Mouse (Mus musculus) intestine, embryonic 14.5 days (tissue): ENCODE results near the gene Tex13b. TPM values are rescaled to one million over a fixed set of nuclear protein-coding genes. Genes with fewer than 3 reads are reported as not detected.
"Not testable (repeated sequence)": the region's sequence is repeated elsewhere in the genome, so short reads cannot be mapped to it uniquely, and the experiment has no call there.

Experiments used
- ATAC-seq: fragments of 200-750 bp; cut with Nextera tagmentation; replicated peaks from 2 replicates; pipeline ENCODE4 v1.8.0; 2017; ENCODE audit warnings: low read depth, moderate number of reproducible peaks, moderate TSS enrichment, moderate library complexity; ENCODE audit not compliant: low FRiP score, low TSS enrichment
- DNase-seq: peaks from one replicate; pipeline ENCODE4 v3.0.0-alpha.2; 2018; ENCODE audit warnings: low spot score
- H3K27ac ChIP-seq: fragments of 300-500 bp; sonication (generic); 2 replicates; pipeline ENCODE4 v1.5.1; 2014; ENCODE audit warnings: low read depth, mild to moderate bottlenecking, control low read depth
- H3K27me3 ChIP-seq: fragments of 300-500 bp; sonication (generic); replicated peaks from 2 replicates; pipeline ENCODE4 v1.6.1; 2014; ENCODE audit warnings: low read length, control low read depth; ENCODE audit not compliant: control insufficient read depth, insufficient read depth
- H3K36me3 ChIP-seq: fragments of 300-500 bp; sonication (generic); 2 replicates; pipeline ENCODE4 v1.6.1; 2014; ENCODE audit warnings: low read length, control low read depth; ENCODE audit not compliant: control insufficient read depth, insufficient read depth
- H3K4me1 ChIP-seq: fragments of 300-500 bp; sonication (generic); replicated peaks from 2 replicates; pipeline ENCODE4 v1.6.1; 2014; ENCODE audit warnings: low read length, control low read depth, mixed read lengths; ENCODE audit not compliant: control insufficient read depth, insufficient read depth
- H3K4me2 ChIP-seq: fragments of 300-500 bp; sonication (generic); 2 replicates; pipeline ENCODE4 v1.6.1; 2014; ENCODE audit warnings: low read length
- H3K4me3 ChIP-seq: fragments of 300-500 bp; sonication (generic); 2 replicates; pipeline ENCODE4 v1.5.1; 2014; ENCODE audit warnings: low read depth, low read length, control low read depth, mixed read lengths
- H3K9ac ChIP-seq: fragments of 300-500 bp; sonication (generic); 2 replicates; pipeline ENCODE4 v1.6.1; 2014; ENCODE audit warnings: mild to moderate bottlenecking, low read length
- H3K9me3 ChIP-seq: fragments of 300-500 bp; sonication (generic); 2 replicates; pipeline ENCODE4 v1.6.1; 2016; ENCODE audit warnings: low read length, control low read depth; ENCODE audit not compliant: control insufficient read depth
- WGBS: fragments of 180-500 bp; shearing (Covaris S2); extraction: QIAGEN DNeasy Blood & Tissue Kit; methylation state at CpG from one replicate; pipeline ENCODE4 v1.1.7; 2014; 5-methylcytosine and 5-hydroxymethylcytosine counted together
- polyA plus RNA-seq: library from polyadenylated mRNA; unstranded; fragments of >200 nt; fragmentation: Nextera tagmentation; extraction: Ambion mirVana; gene quantifications from 2 replicates; pipeline ENCODE4 v1.2.1, GENCODE M21; 2014

The Tex13b gene
- 0.14 TPM in 1 of 2 replicates, not detected in the other for polyA plus RNA-seq

GRCm38 (mm10) chrX:140813312-140814006 lies at the start of gene Tex13b:
TSS of gene Tex13b (minus strand) at chrX:140813433.
- ATAC-seq (no peak), DNase-seq (no peak)
- H3K4me2 ChIP-seq: no peak within 1 kb of the TSS
- H3K27me3 ChIP-seq: no peaks in the 10 kb centered on the region
- H3K9me3 ChIP-seq: no peaks in the 10 kb centered on the region
- WGBS: 93% methylated on average over 22 of the region's 22 CpGs
- H3K4me3 ChIP-seq: no peak within 1 kb of the TSS
- H3K4me1 ChIP-seq: no peaks in the 10 kb centered on the region
- no peaks in the 10 kb centered on the region for H3K36me3 ChIP-seq
- no peak within 1 kb of the TSS for H3K9ac ChIP-seq
- H3K27ac ChIP-seq: no peak within 1 kb of the TSS

GRCm38 (mm10) chrX:140862760-140863159 lies 49.5 kb upstream of the Tex13b start:
- Histone ChIP-seq H3K27me3 (no peaks in the 10 kb centered on the region), H3K9me3 (no peaks in the 10 kb centered on the region), H3K9ac (no peak overlapping the region), H3K36me3 (no peaks in the 10 kb centered on the region), H3K4me2 (no peak overlapping the region), H3K27ac (no peak overlapping the region), H3K4me1 (no peaks in the 10 kb centered on the region), H3K4me3 (no peak overlapping the region)
- DNase-seq (no peak), ATAC-seq (no peak)
- 88% methylated on average over 6 of the region's 6 CpGs for whole genome bisulfite sequencing

GRCm38 (mm10) chrX:140857445-140857844 lies 44.2 kb upstream of the Tex13b start:
- H3K4me3 ChIP-seq: no peak overlapping the region
- 30% methylated on average over 2 of the region's 2 CpGs for WGBS
- no peak overlapping the region for H3K9ac ChIP-seq
- ATAC-seq: no peak
- no peaks in the 10 kb centered on the region for H3K27me3 ChIP-seq
- H3K36me3 ChIP-seq: no peaks in the 10 kb centered on the region
- no peaks in the 10 kb centered on the region for H3K4me1 ChIP-seq
- DNase-seq: no peak
- no peak overlapping the region for H3K27ac ChIP-seq
- no peaks in the 10 kb centered on the region for H3K9me3 ChIP-seq
- H3K4me2 ChIP-seq: no peak overlapping the region

GRCm38 (mm10) chrX:140857040-140857439 lies 43.8 kb upstream of the Tex13b start:
- WGBS: 69% methylated on average over 5 of the region's 5 CpGs
- H3K36me3 ChIP-seq, H3K4me3 ChIP-seq, H3K27ac ChIP-seq, DNase-seq, H3K9me3 ChIP-seq, ATAC-seq, H3K27me3 ChIP-seq, H3K9ac ChIP-seq, H3K4me1 ChIP-seq, H3K4me2 ChIP-seq: not testable (repeated sequence)

GRCm38 (mm10) chrX:140854561-140854960 lies 41.3 kb upstream of the Tex13b start:
- H3K36me3 ChIP-seq: no peaks in the 10 kb centered on the region
- H3K9ac ChIP-seq: no peak overlapping the region
- 65% methylated on average over 3 of the region's 3 CpGs for WGBS
- H3K27ac ChIP-seq: no peak overlapping the region
- H3K4me2 ChIP-seq: no peak overlapping the region
- DNase-seq: no peak
- no peak for ATAC-seq
- no peak overlapping the region for H3K4me3 ChIP-seq
- no peaks in the 10 kb centered on the region for H3K27me3 ChIP-seq
- H3K9me3 ChIP-seq: no peaks in the 10 kb centered on the region
- H3K4me1 ChIP-seq: no peaks in the 10 kb centered on the region

- H3K4me1 ChIP-seq, H3K27me3 ChIP-seq, H3K9me3 ChIP-seq, H3K4me3 ChIP-seq, ATAC-seq, H3K4me2 ChIP-seq, H3K9ac ChIP-seq, H3K27ac ChIP-seq, DNase-seq, H3K36me3 ChIP-seq: not testable (repeated sequence)
- 100% methylated on average over 1 of the region's 1 CpGs for WGBS
Measured at GRCm38 (mm10) chrX:140845401-140845800, 32.2 kb upstream of the Tex13b start.

- no peak overlapping the region for H3K4me3 ChIP-seq
- DNase-seq (no peak), ATAC-seq (no peak)
- H3K27ac ChIP-seq: no peak overlapping the region
- H3K4me1 ChIP-seq: no peaks in the 10 kb centered on the region
- H3K9me3 ChIP-seq: no peaks in the 10 kb centered on the region
- H3K9ac ChIP-seq: no peak overlapping the region
- H3K27me3 ChIP-seq: no peaks in the 10 kb centered on the region
- H3K4me2 ChIP-seq: no peak overlapping the region
- H3K36me3 ChIP-seq: no peaks in the 10 kb centered on the region
- WGBS: 81% methylated on average over 4 of the region's 4 CpGs
Measured at GRCm38 (mm10) chrX:140839887-140840286, 26.7 kb upstream of the Tex13b start.

GRCm38 (mm10) chrX:140838077-140838476 lies 24.8 kb upstream of the Tex13b start:
- H3K9ac ChIP-seq: no peak overlapping the region
- no peaks in the 10 kb centered on the region for H3K27me3 ChIP-seq
- no peaks in the 10 kb centered on the region for H3K36me3 ChIP-seq
- no peak overlapping the region for H3K4me3 ChIP-seq
- H3K4me1 ChIP-seq: no peaks in the 10 kb centered on the region
- no peak overlapping the region for H3K4me2 ChIP-seq
- ATAC-seq (no peak), DNase-seq (no peak)
- H3K9me3 ChIP-seq: no peaks in the 10 kb centered on the region
- H3K27ac ChIP-seq: no peak overlapping the region
- 74% methylated on average over 3 of the region's 3 CpGs for WGBS

- H3K4me1 ChIP-seq: no peaks in the 10 kb centered on the region
- no peak for ATAC-seq
- no peaks in the 10 kb centered on the region for H3K36me3 ChIP-seq
- H3K27ac ChIP-seq: no peak overlapping the region
- 75% methylated on average over 4 of the region's 4 CpGs for whole genome bisulfite sequencing
- H3K4me2 ChIP-seq: no peak overlapping the region
- no peak overlapping the region for H3K9ac ChIP-seq
- no peak for DNase-seq
- no peaks in the 10 kb centered on the region for H3K9me3 ChIP-seq
- no peaks in the 10 kb centered on the region for H3K27me3 ChIP-seq
- no peak overlapping the region for H3K4me3 ChIP-seq
Measured at GRCm38 (mm10) chrX:140831706-140832105, 18.5 kb upstream of the Tex13b start.
